Mouse (Mus musculus): ENCODE results near the gene Ppp1r13b.

DNA sequence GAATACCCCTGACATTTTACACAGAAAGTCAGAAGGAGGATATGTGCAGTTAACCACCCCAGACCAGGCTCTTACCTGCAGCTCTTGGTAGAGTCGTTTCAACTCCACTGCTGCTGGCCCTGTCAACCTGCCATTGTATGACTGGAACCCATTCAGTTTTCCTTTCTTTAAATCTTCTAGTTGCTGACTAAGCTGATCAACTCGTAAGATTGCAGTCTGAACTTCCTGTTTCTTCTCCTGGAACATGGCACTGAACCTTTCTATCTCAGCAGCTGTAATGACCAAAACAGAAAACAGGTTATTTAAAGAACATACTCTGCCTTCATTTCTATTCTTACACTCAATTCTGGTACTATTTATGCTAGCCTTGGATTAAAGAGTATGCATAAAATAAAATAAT lies 64.4 kb downstream of the Ppp1r13b start:
- TF ChIP-seq CTCF (IDR thresholded peaks at IDR 0.05; ENCODE audit: low read depth) = no peak
- TF ChIP-seq EP300 (optimal IDR thresholded peaks at IDR 0.05) = no peak
